Mouse (Mus musculus) neural tube, embryonic 11.5 days (tissue): ENCODE results near the gene Edem1. TPM values are rescaled to one million over a fixed set of nuclear protein-coding genes. Genes with fewer than 3 reads are reported as not detected.
A peak's percentile ranks its signal among the peaks of the same experiment; 100 is the strongest.

Experiments used
- ATAC-seq: fragments of 200-750 bp; cut with Nextera tagmentation; 2 replicates; pipeline ENCODE4 v1.8.0; 2017; ENCODE audit warnings: moderate number of reproducible peaks, mild to moderate bottlenecking, moderate TSS enrichment, moderate library complexity; ENCODE audit not compliant: insufficient read depth, low FRiP score, low TSS enrichment
- DNase-seq: peaks from one replicate; pipeline ENCODE4 v3.0.0-alpha.2; 2015; ENCODE audit warnings: low spot score
- H3K27ac ChIP-seq: fragments of 300-500 bp; sonication (generic); 2 replicates; pipeline ENCODE4 v1.5.1; 2014; ENCODE audit warnings: low read depth, mild to moderate bottlenecking, low read length
- H3K27me3 ChIP-seq: fragments of 300-500 bp; sonication (generic); 2 replicates; pipeline ENCODE4 v1.6.1; 2014; ENCODE audit warnings: mild to moderate bottlenecking, low read length, mixed read lengths; ENCODE audit not compliant: control insufficient read depth, insufficient read depth
- H3K36me3 ChIP-seq: fragments of 300-500 bp; sonication (generic); 2 replicates; pipeline ENCODE4 v1.6.1; 2014; ENCODE audit warnings: mild to moderate bottlenecking, low read length, moderate library complexity, mixed read lengths; ENCODE audit not compliant: control insufficient read depth, insufficient read depth
- H3K4me1 ChIP-seq: fragments of 300-500 bp; sonication (generic); 2 replicates; pipeline ENCODE4 v1.6.1; 2014; ENCODE audit warnings: low read length, mixed read lengths; ENCODE audit not compliant: control insufficient read depth, insufficient read depth
- H3K4me2 ChIP-seq: fragments of 300-500 bp; sonication (generic); 2 replicates; pipeline ENCODE4 v1.6.1; 2014; ENCODE audit warnings: low read depth, mild to moderate bottlenecking, moderate library complexity
- H3K4me3 ChIP-seq: fragments of 300-500 bp; sonication (generic); 2 replicates; pipeline ENCODE4 v1.5.1; 2014; ENCODE audit warnings: low read depth, low read length
- H3K9ac ChIP-seq: fragments of 300-500 bp; sonication (generic); 2 replicates; pipeline ENCODE4 v1.6.1; 2014; ENCODE audit warnings: mild to moderate bottlenecking, low read length
- H3K9me3 ChIP-seq: fragments of 300-500 bp; sonication (generic); 2 replicates; pipeline ENCODE4 v1.6.1; 2016; ENCODE audit warnings: low read length; ENCODE audit not compliant: control insufficient read depth
- WGBS: fragments of 180-500 bp; shearing (Covaris S2); extraction: QIAGEN DNeasy Blood & Tissue Kit; methylation state at CpG from one replicate; pipeline ENCODE4 v1.1.7; 2014; 5-methylcytosine and 5-hydroxymethylcytosine counted together
- polyA plus RNA-seq: library from polyadenylated mRNA; unstranded; fragments of >200 nt; fragmentation: Nextera tagmentation; extraction: Ambion mirVana; gene quantifications from 2 replicates; pipeline ENCODE4 v1.2.1, GENCODE M21; 2014

The Edem1 gene
- polyA plus RNA-seq, 1 experiment from 2014 or later: 23.6 TPM

GRCm38 (mm10) chr6:108824816-108825545 is 3.5 kb upstream of the Edem1 start:
- no peak for DNase-seq
- no peak for ATAC-seq
- Histone ChIP-seq H3K4me1 (peaks cover 6% of the 10 kb centered on the region; the same call in 1 of the 2 replicates), H3K4me3 (no peak overlapping the region), H3K9ac (no peak overlapping the region), H3K27me3 (no peaks in the 10 kb centered on the region), H3K4me2 (no peak overlapping the region), H3K27ac (no peak overlapping the region), H3K36me3 (no peaks in the 10 kb centered on the region), H3K9me3 (no peaks in the 10 kb centered on the region)
- 83% methylated on average over 7 of the region's 7 CpGs for WGBS

GRCm38 (mm10) chr6:108826070-108826469 is 2.4 kb upstream of the Edem1 start:
- ATAC-seq (no peak), DNase-seq (no peak)
- no peaks in the 10 kb centered on the region for H3K9me3 ChIP-seq
- no peaks in the 10 kb centered on the region for H3K27me3 ChIP-seq
- H3K4me3 ChIP-seq: no peak overlapping the region
- 85% methylated on average over 3 of the region's 3 CpGs for WGBS
- no peak overlapping the region for H3K27ac ChIP-seq
- peaks cover 9% of the 10 kb centered on the region; the same call in 1 of the 2 replicates for H3K4me1 ChIP-seq
- no peak overlapping the region for H3K4me2 ChIP-seq
- no peaks in the 10 kb centered on the region for H3K36me3 ChIP-seq
- H3K9ac ChIP-seq: no peak overlapping the region

- peak overlapping the region; percentile 92 for H3K4me2 ChIP-seq
- peaks cover 9% of the 10 kb centered on the region; the same call in 1 of the 2 replicates for H3K4me1 ChIP-seq
- H3K9me3 ChIP-seq: no peaks in the 10 kb centered on the region
- no peaks in the 10 kb centered on the region for H3K27me3 ChIP-seq
- DNase-seq (no peak), ATAC-seq (no peak)
- WGBS: 35% methylated on average over 5 of the region's 5 CpGs
- no peak overlapping the region for H3K27ac ChIP-seq
- peak overlapping the region; percentile 88 for H3K4me3 ChIP-seq
- H3K36me3 ChIP-seq: no peaks in the 10 kb centered on the region
- H3K9ac ChIP-seq: no peak overlapping the region
Measured at GRCm38 (mm10) chr6:108827336-108827920, 1.0 kb upstream of the Edem1 start.

- peak overlapping the region; percentile 88 for H3K4me3 ChIP-seq
- H3K27me3 ChIP-seq: no peaks in the 10 kb centered on the region
- WGBS: under 1% methylated on average over 55 of the region's 56 CpGs
- peak; percentile 66 for ATAC-seq
- DNase-seq: no peak
- no peaks in the 10 kb centered on the region for H3K36me3 ChIP-seq
- no peaks in the 10 kb centered on the region for H3K9me3 ChIP-seq
- H3K4me1 ChIP-seq: peaks cover 9% of the 10 kb centered on the region; the same call in 1 of the 2 replicates
- peak overlapping the region; percentile 91 for H3K9ac ChIP-seq
- peak overlapping the region; percentile 92 for H3K4me2 ChIP-seq
- H3K27ac ChIP-seq: peak overlapping the region; percentile 76
Measured at GRCm38 (mm10) chr6:108828872-108829271, 431 bp downstream of the Edem1 start.

GRCm38 (mm10) chr6:108829386-108830370 is 1.2 kb downstream of the Edem1 start:
- no peaks in the 10 kb centered on the region for H3K36me3 ChIP-seq
- H3K27ac ChIP-seq: no peak overlapping the region
- ATAC-seq (no peak), DNase-seq (peak; percentile 27)
- peak overlapping the region; percentile 88 for H3K4me3 ChIP-seq
- H3K4me1 ChIP-seq: peaks cover 9% of the 10 kb centered on the region; the same call in 1 of the 2 replicates
- peak overlapping the region; percentile 91 for H3K9ac ChIP-seq
- WGBS: 19% methylated on average over 22 of the region's 22 CpGs
- H3K4me2 ChIP-seq: peak overlapping the region; percentile 92
- H3K9me3 ChIP-seq: no peaks in the 10 kb centered on the region
- H3K27me3 ChIP-seq: no peaks in the 10 kb centered on the region

- H3K36me3 ChIP-seq: no peaks in the 10 kb centered on the region
- H3K4me1 ChIP-seq: peaks cover 9% of the 10 kb centered on the region; the same call in 1 of the 2 replicates
- ATAC-seq (no peak), DNase-seq (no peak)
- H3K9me3 ChIP-seq: no peaks in the 10 kb centered on the region
- 88% methylated on average over 1 of the region's 1 CpGs for WGBS
- H3K27ac ChIP-seq: no peak overlapping the region
- no peaks in the 10 kb centered on the region for H3K27me3 ChIP-seq
- H3K4me3 ChIP-seq: no peak overlapping the region
- H3K9ac ChIP-seq: no peak overlapping the region
- H3K4me2 ChIP-seq: no peak overlapping the region
Measured at GRCm38 (mm10) chr6:108832170-108832569, 3.7 kb downstream of the Edem1 start.

GRCm38 (mm10) chr6:108832989-108833388 is 4.5 kb downstream of the Edem1 start:
- Histone ChIP-seq H3K4me3 (no peak overlapping the region), H3K27me3 (no peaks in the 10 kb centered on the region), H3K9ac (no peak overlapping the region), H3K27ac (no peak overlapping the region), H3K4me2 (no peak overlapping the region), H3K4me1 (peaks cover 9% of the 10 kb centered on the region; the same call in 1 of the 2 replicates), H3K9me3 (no peaks in the 10 kb centered on the region), H3K36me3 (no peaks in the 10 kb centered on the region)
- ATAC-seq (no peak), DNase-seq (no peak)
- WGBS: 84% methylated on average over 6 of the region's 6 CpGs

GRCm38 (mm10) chr6:108833963-108834697 is 5.7 kb downstream of the Edem1 start:
- Histone ChIP-seq H3K9ac (no peak overlapping the region), H3K36me3 (no peaks in the 10 kb centered on the region), H3K27ac (no peak overlapping the region), H3K9me3 (no peaks in the 10 kb centered on the region), H3K4me3 (no peak overlapping the region), H3K4me1 (peaks cover 9% of the 10 kb centered on the region; the same call in 1 of the 2 replicates), H3K4me2 (no peak overlapping the region), H3K27me3 (no peaks in the 10 kb centered on the region)
- 83% methylated on average over 8 of the region's 8 CpGs for WGBS
- DNase-seq: no peak
- no peak for ATAC-seq
